Mouse (Mus musculus) cerebellum, adult 9-10 months (tissue): ENCODE measurements around the gene Irf3.

ENCODE experiments used
- DNase-seq: peaks from one replicate; pipeline ENCODE4 v3.0.0; 2022

Irf3 gene

DNA sequence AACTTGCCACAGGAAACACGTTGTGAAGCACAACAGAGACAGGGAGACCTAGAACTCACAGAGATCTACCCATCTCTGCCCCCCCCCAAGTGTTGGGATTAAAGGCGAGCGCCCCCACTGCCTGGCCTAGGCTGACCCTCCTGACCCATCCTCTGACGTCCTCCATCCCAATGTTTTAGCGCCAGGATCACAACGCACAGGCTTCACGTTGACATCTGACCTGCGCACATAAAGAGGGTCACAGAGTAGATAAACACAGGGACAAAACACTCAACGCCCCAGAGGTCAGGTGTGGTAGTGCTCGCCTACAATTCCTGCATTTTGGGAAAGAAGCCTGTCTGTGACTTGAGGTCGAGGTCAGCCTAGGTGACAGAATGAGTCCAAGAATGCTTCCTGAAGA is 39.3 kb downstream of the Irf3 start:
- DNase-seq = no peak

GRCm38 (mm10) chr7:45037720-45038361 is 40.4 kb downstream of the Irf3 start:
- no peak for DNase-seq

DNA sequence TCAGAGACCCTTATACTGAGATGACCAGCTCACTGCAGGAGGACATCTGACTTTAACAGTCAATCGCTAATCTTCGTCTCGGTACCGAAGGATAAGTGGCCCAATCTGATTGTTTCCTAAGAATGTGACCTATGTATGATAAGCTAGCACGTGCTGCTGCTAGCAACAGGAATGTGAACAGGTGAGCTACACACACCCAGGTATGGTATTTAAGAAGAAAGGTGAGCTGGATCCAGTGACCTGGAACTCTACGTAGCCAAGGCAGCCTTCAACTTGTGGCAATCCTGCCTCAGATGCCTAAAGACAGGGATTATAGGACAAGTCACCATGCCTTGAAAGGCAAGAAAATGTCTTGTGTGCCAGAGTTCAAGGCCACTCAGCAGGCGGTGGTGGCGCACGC is 41.0 kb downstream of the Irf3 start:
- no peak for DNase-seq

GRCm38 (mm10) chr7:45040851-45041250 is 43.4 kb downstream of the Irf3 start:
- DNase-seq = no peak

GRCm38 (mm10) chr7:45043307-45043706 is 45.9 kb downstream of the Irf3 start:
- no peak for DNase-seq

DNA sequence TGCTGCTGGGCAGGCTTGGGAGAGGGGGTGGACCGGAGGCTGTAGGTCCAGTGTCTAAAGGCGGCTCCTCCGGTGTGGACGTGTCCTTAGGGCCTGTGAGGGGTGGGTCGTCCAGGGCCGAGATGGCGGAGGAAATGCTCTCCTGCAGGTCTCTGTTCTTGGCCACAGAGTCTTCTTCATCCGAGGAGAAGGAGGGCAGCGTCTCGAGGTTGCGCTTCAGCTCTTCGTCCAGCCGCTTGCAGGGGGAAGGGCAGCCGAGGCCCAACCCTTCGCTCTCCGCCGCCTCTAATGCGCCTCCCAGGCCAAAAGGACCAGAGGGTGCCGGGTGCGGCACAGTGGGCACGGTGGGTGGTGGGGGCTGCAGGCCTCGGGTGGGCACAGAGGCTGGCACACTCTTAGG is 48.3 kb downstream of the Irf3 start:
- DNase-seq = no peak

DNA sequence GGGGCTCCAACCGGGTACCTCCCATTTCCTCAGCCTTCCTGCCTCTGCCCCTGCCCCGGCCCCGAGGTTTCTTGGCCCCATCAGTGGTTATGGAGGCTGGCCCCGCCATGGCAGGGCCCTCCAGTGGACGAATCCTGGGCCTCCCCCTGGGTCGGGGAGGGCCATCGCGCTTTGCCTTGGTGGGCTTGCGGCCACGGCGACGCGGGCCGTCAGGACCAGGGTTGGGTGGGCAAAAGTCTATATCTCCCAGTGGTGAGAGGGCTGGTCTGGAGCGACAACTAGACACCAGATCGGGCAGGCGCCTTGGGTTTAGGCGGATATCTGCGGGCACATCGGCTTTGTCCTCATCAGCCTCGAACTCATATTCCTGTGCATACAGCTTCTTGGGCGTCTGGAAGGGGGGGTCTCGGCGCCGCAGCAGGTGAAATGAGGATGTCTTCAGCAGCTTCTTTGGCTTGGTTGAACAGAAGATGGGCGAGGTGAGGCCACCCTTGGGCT is 49.5 kb downstream of the Irf3 start:
- no peak for DNase-seq

GRCm38 (mm10) chr7:45047491-45047890 is 50.0 kb downstream of the Irf3 start:
- DNase-seq = no peak

- peak; percentile 50 for DNase-seq
These were observed 50.8 kb downstream of the Irf3 start for GRCm38 (mm10) chr7:45048001-45048890.

DNA sequence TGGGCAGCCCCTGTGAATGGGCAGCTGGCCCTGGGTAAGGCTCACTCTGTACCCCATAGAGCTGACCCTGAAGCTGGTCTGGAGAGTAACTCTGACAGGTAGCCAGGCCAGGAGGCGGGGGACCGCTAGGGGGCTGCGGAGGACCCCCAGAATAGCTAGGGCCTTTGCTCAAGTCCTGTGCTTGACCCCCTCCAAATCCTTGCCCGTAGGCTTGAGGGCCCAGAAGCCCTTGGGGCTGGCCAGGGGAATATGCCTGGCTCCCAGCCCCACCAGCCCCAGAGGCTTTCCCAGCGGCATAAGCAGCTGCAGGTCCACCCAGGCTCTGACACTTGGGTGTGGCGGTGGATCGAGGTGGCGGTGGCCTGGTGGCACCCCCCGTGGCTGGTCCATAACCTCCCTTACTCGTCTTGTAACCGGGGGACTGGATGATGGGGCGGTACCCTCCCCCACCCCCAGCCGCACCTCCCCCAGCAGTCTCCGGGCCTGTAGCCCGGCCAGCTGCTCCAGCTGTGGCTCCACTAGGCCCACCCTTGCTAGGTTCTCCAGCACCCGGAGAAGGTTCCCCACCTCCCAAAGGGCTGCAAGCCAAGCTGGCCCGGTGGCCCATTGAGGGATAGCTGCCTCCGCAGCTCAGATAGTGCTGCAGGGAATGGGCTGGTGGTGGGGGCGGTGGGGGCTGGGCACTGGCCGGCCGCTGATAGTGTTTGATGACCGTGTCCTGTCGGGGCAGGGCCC is 51.6 kb downstream of the Irf3 start:
- DNase-seq = no peak

GRCm38 (mm10) chr7:45050945-45051600 is 53.6 kb downstream of the Irf3 start:
- DNase-seq = peak; percentile 85

GRCm38 (mm10) chr7:45051601-45051974 is 54.1 kb downstream of the Irf3 start:
- DNase-seq = peak; percentile 57
